Comparison of ENCODE assay signal across 12 mouse cellular contexts in the genomic region with DNA sequence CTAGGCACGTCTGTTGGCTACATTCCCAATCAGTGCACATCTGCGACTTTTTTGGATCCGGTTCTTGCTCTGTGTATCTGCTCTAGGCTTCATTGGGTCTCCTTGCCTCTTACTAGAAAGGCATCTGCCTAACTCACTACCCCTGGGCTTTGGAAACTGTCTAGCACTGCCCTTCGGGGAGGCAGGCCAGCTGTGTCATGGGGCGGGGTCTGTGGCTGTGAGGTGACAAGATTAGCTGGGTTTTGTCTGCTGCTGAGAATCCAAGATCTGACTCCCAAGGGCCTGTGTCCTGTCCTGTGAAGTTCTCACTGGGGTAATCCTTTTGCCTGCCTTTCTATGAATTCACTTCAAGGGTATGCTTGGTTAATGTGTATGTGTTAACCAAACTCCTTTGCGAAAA.
A peak's percentile ranks its signal among the peaks of the same experiment; 100 is the strongest.
DNase-seq lines count a peak whose midpoint lies in the region; ATAC-seq and TF ChIP-seq lines count a peak whose summit lies in the region.
"Had no signal": no experiment of that assay in that cellular context is flagged by ENCODE, and none has a peak within 500 bp of the region (broad histone marks: within the 10 kb centered on the region; RNA-seq: fewer than 3 reads in every experiment).

No protein-coding gene starts in this region.

- no peak overlapping the region for H3K27ac ChIP-seq in midbrain, embryonic 10.5 days (replicated peaks)
- no peak overlapping the region for H3K27ac ChIP-seq in olfactory bulb, adult 2 months (ENCODE audit: insufficient read depth, low read depth, low read length)
- H3K27ac ChIP-seq in intestine, postnatal 0 days (ENCODE audit: low read depth, low read length): no peak overlapping the region
- H3K27ac ChIP-seq: limb, embryonic 12.5 days had no signal

- TF ChIP-seq POLR2A in olfactory bulb, adult 2 months (IDR thresholded peaks at IDR 0.05; ENCODE audit: insufficient read depth, low read depth, low read length): no peak

- DNase-seq in embryo, embryonic 10 days (ENCODE audit: low spot score): peak; percentile 33
- no peak for DNase-seq in embryo, embryonic 11 days
- peak; percentile 5 for DNase-seq in lung, postnatal 10 days
- no peak for DNase-seq in lung, postnatal 4 days
- DNase-seq in midbrain, embryonic 10.5 days (ENCODE audit: low spot score): peak; percentile 31
- DNase-seq in ovary, adult 18-20 months (ENCODE audit: low spot score): no peak
- DNase-seq: cerebellum, adult 9-10 months; lung, postnatal 14 days; right cerebral cortex, postnatal 4 days had no signal

- no peaks in the 10 kb centered on the region for H3K36me3 ChIP-seq in midbrain, embryonic 10.5 days
- no peaks in the 10 kb centered on the region for H3K36me3 ChIP-seq in intestine, postnatal 0 days (ENCODE audit: control insufficient read depth, insufficient read depth)
- H3K36me3 ChIP-seq: limb, embryonic 12.5 days had no signal

- H3K9ac ChIP-seq in intestine, postnatal 0 days (ENCODE audit: low read depth, low read length): no peak overlapping the region
- H3K9ac ChIP-seq: limb, embryonic 12.5 days had no signal

- no peaks in the 10 kb centered on the region for H3K9me3 ChIP-seq in midbrain, embryonic 10.5 days (replicated peaks)
- no peaks in the 10 kb centered on the region for H3K9me3 ChIP-seq in intestine, postnatal 0 days (ENCODE audit: control insufficient read depth)
- H3K9me3 ChIP-seq: limb, embryonic 12.5 days had no signal

- H3K4me2 ChIP-seq in intestine, postnatal 0 days (replicated peaks; ENCODE audit: low read depth): no peak overlapping the region

- ATAC-seq in intestine, postnatal 0 days: no peak

- peaks cover 76% of the 10 kb centered on the region for H3K27me3 ChIP-seq in midbrain, embryonic 10.5 days (ENCODE audit: low read depth, poor library complexity, severe bottlenecking)
- H3K27me3 ChIP-seq in intestine, postnatal 0 days (replicated peaks; ENCODE audit: control insufficient read depth, insufficient read depth, low read length): peaks cover 15% of the 10 kb centered on the region

- 0 out of 2 replicates have a peak overlapping the region, but pooled peaks have one; percentile 57 for H3K4me3 ChIP-seq in midbrain, embryonic 10.5 days
- H3K4me3 ChIP-seq in olfactory bulb, adult 2 months (ENCODE audit: insufficient read depth, low read depth, low read length): peak overlapping the region; percentile 39
- H3K4me3 ChIP-seq in intestine, postnatal 0 days (ENCODE audit: low read depth, low read length): no peak overlapping the region

- no peak for TF ChIP-seq CTCF in olfactory bulb, adult 2 months (IDR thresholded peaks at IDR 0.05; ENCODE audit: insufficient read depth, low read depth, low read length)
- TF ChIP-seq CTCF in intestine, postnatal 0 days (IDR thresholded peaks at IDR 0.05; ENCODE audit: low read depth): no peak

- WGBS in midbrain, embryonic 10.5 days: 12% methylated on average over 6 of the region's 6 CpGs
- WGBS in olfactory bulb, adult 2 months: 65% methylated on average over 6 of the region's 6 CpGs
- WGBS in intestine, postnatal 0 days: 30% methylated on average over 6 of the region's 6 CpGs

- peaks cover 28% of the 10 kb centered on the region for H3K4me1 ChIP-seq in midbrain, embryonic 10.5 days
- peaks cover 16% of the 10 kb centered on the region for H3K4me1 ChIP-seq in olfactory bulb, adult 2 months (ENCODE audit: control insufficient read depth, insufficient read depth, low read length)
- no peaks in the 10 kb centered on the region for H3K4me1 ChIP-seq in intestine, postnatal 0 days (replicated peaks; ENCODE audit: control insufficient read depth, insufficient read depth, low read length)

Comparison
In these comparisons a context has a peak if more than half of its experiments do, and no peak if none do; other contexts are left out.
1. DNase-seq: peak in embryo, embryonic 10 days (single experiment), lung, postnatal 10 days (single experiment) and midbrain, embryonic 10.5 days (single experiment); none in embryo, embryonic 11 days (single experiment), lung, postnatal 4 days (0 of 2) and ovary, adult 18-20 months (single experiment).